Mouse (Mus musculus): ENCODE measurements around the gene Rcc1. TPM values are rescaled to one million over a fixed set of nuclear protein-coding genes. Genes with fewer than 3 reads are reported as not detected.

Gene Rcc1
- 1 to 10 TPM; 4.8 to 8.4 (median 8.1) TPM for total RNA-seq (2022)

GRCm38 (mm10) chr4:132353481-132353885, at the start of gene Rcc1:
Gene Rcc1 (minus strand): TSS chr4:132353605.
- peak; percentile 75 to 87 for DNase-seq (ENCODE audit: low spot score in 2 of 2)

- no peak for DNase-seq (ENCODE audit: low spot score in 2 of 2)
Measured at GRCm38 (mm10) chr4:132401016-132401415, 47.6 kb upstream of the Rcc1 start.

GRCm38 (mm10) chr4:132398863-132399262, 45.5 kb upstream of the Rcc1 start:
- DNase-seq (ENCODE audit: low spot score in 2 of 2): no peak

- peak; percentile 55 to 60 for DNase-seq (ENCODE audit: low spot score in 2 of 2)
Measured at GRCm38 (mm10) chr4:132398045-132398774, 44.8 kb upstream of the Rcc1 start.

- DNase-seq (ENCODE audit: low spot score in 2 of 2): no peak
Measured at GRCm38 (mm10) chr4:132397120-132397519, 43.7 kb upstream of the Rcc1 start.

GRCm38 (mm10) chr4:132396251-132396650, 42.8 kb upstream of the Rcc1 start:
- no peak for DNase-seq (ENCODE audit: low spot score in 2 of 2)

GRCm38 (mm10) chr4:132391063-132391740, 37.8 kb upstream of the Rcc1 start:
- DNase-seq (ENCODE audit: low spot score in 2 of 2): no peak

GRCm38 (mm10) chr4:132389302-132389701, 35.9 kb upstream of the Rcc1 start:
- DNase-seq (ENCODE audit: low spot score in 2 of 2): no peak

- no peak for DNase-seq (ENCODE audit: low spot score in 2 of 2)
Measured at GRCm38 (mm10) chr4:132387617-132388016, 34.2 kb upstream of the Rcc1 start.

- no peak for DNase-seq (ENCODE audit: low spot score in 2 of 2)
Measured at GRCm38 (mm10) chr4:132386846-132387245, 33.4 kb upstream of the Rcc1 start.

- no peak for DNase-seq (ENCODE audit: low spot score in 2 of 2)
Measured at GRCm38 (mm10) chr4:132385771-132386410, 32.5 kb upstream of the Rcc1 start.

GRCm38 (mm10) chr4:132383455-132383854, 30.1 kb upstream of the Rcc1 start:
- no peak for DNase-seq (ENCODE audit: low spot score in 2 of 2)

GRCm38 (mm10) chr4:132382296-132382695, 28.9 kb upstream of the Rcc1 start:
- no peak for DNase-seq (ENCODE audit: low spot score in 2 of 2)

- DNase-seq (ENCODE audit: low spot score in 2 of 2): no peak
Measured at GRCm38 (mm10) chr4:132380965-132381616, 27.7 kb upstream of the Rcc1 start.

GRCm38 (mm10) chr4:132373820-132374219, 20.4 kb upstream of the Rcc1 start:
- no peak for DNase-seq (ENCODE audit: low spot score in 2 of 2)

- no peak for DNase-seq (ENCODE audit: low spot score in 2 of 2)
Measured at GRCm38 (mm10) chr4:132369953-132370750, 16.7 kb upstream of the Rcc1 start.

GRCm38 (mm10) chr4:132367480-132368201, 14.2 kb upstream of the Rcc1 start:
- no peak for DNase-seq (ENCODE audit: low spot score in 2 of 2)

- no peak for DNase-seq (ENCODE audit: low spot score in 2 of 2)
Measured at GRCm38 (mm10) chr4:132365450-132366060, 12.2 kb upstream of the Rcc1 start.

GRCm38 (mm10) chr4:132363487-132363886, 10.1 kb upstream of the Rcc1 start:
- no peak for DNase-seq (ENCODE audit: low spot score in 2 of 2)

GRCm38 (mm10) chr4:132359510-132359909, 6.1 kb upstream of the Rcc1 start:
- DNase-seq (ENCODE audit: low spot score in 2 of 2): no peak
